Mouse (Mus musculus): Measurements from ENCODE around the gene Utp18. TPM values are rescaled to one million over a fixed set of nuclear protein-coding genes. Genes with fewer than 3 reads are reported as not detected.

The Utp18 gene
- total and polyA plus RNA-seq, 3 experiments: 63.4 to 111 TPM; not detected in 1

DNA sequence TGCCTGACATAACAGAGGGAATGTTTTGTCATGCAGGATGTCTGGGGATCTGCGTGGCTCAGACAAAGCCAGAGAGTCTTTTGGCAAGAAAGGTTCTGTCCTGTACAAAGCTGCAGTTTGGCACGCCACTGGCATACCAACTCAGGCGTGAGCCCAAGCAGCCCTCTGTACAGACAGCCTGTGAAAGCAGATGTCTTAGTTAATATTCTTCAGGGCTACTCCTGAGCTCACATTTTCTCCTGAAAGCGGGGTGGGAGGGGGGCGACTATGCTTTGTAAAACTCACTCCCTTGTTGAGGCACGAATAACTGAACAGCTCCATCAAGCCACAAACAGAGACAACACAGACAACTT, 56.3 kb downstream of the Utp18 start:
- TF ChIP-seq POLR2AphosphoS5 (IDR thresholded peaks at IDR 0.05; ENCODE audit: borderline replicate concordance, low read depth, low read length) (no peak), E2F4 (IDR thresholded peaks at IDR 0.05; ENCODE audit: borderline replicate concordance, low read depth, low read length) (no peak), SIN3A (IDR thresholded peaks at IDR 0.05; ENCODE audit: low read length) (no peak), MAX (IDR thresholded peaks at IDR 0.05; ENCODE audit: low read length) (no peak), TCF12 (IDR thresholded peaks at IDR 0.05; ENCODE audit: low read depth, low read length) (no peak), CTCF (IDR thresholded peaks at IDR 0.05 in 2 of 3, conservative IDR thresholded peaks at IDR 0.05 in 1 of 3; ENCODE audit: control insufficient read depth in 1 of 3, insufficient read depth in 1 of 3, low read depth in 2 of 3, low read length in 3 of 3, poor library complexity in 1 of 3, severe bottlenecking in 1 of 3) (no peak), MYC (IDR thresholded peaks at IDR 0.05; ENCODE audit: low read depth, low read length) (no peak), MXI1 (IDR thresholded peaks at IDR 0.05; ENCODE audit: low read depth, low read length) (no peak)
- no peaks in the 10 kb centered on the region for H3K9me3 ChIP-seq (replicated peaks; ENCODE audit: insufficient read depth, low read length)
- no peak overlapping the region for H3K4me3 ChIP-seq (ENCODE audit: control insufficient read depth in 1 of 2, insufficient read depth in 1 of 2, low read depth in 2 of 2, low read length in 2 of 2)
- no peak overlapping the region for H3K27ac ChIP-seq (ENCODE audit: control insufficient read depth, low read depth, low read length)
- no peak for DNase-seq (ENCODE audit: low read depth, low spot score)
- H3K79me2 ChIP-seq (ENCODE audit: control insufficient read depth, insufficient read depth, low read length, poor library complexity): no peaks in the 10 kb centered on the region
- no peak overlapping the region for H3K9ac ChIP-seq (ENCODE audit: control insufficient read depth, low read depth, low read length, poor library complexity, severe bottlenecking)
- H3K36me3 ChIP-seq (ENCODE audit: control insufficient read depth in 1 of 2, insufficient read depth in 2 of 2, low read length in 2 of 2): no peaks in the 10 kb centered on the region
- H3K27me3 ChIP-seq (ENCODE audit: control insufficient read depth in 1 of 2, insufficient read depth in 2 of 2, low read length in 2 of 2): no peaks in the 10 kb centered on the region
- H3K4me1 ChIP-seq (ENCODE audit: control insufficient read depth in 1 of 2, insufficient read depth in 2 of 2, low read length in 2 of 2): no peaks in the 10 kb centered on the region

DNA sequence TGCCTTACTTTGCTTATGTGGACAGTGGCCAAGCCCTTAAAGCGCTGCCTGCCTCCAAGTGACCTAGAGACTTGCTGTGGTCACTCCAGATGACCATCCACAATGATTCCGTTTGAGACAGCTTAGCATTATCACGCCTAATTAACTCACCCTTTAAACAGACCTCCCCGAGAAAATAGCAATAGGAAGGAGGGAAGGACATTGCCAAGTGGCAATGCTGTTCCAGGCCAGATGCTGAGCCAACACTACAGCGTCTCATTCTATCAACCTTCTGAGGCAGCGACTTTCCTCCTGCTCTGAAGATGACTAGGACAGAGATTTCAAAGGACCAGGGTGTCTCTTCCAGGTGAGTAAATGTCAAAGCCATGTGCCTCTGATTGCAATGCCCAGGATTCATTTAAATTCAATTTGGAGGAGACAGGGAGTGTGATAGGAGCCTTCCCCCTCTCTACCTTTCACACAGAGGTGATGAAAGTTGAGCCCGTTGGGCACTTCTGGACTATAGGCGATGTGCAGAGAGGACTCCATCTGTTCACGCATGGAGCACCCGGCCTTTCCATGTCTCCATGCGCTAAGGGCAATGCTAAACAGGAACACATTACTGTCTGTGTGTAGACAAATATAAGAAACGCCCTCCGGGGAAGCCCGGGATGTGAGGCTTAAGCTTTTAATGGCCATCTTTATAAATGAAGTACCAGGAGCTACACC, 56.8 kb downstream of the Utp18 start:
- Histone ChIP-seq H3K9ac (ENCODE audit: control insufficient read depth, low read depth, low read length, poor library complexity, severe bottlenecking) (no peak overlapping the region), H3K27ac (ENCODE audit: control insufficient read depth, low read depth, low read length) (no peak overlapping the region), H3K9me3 (replicated peaks; ENCODE audit: insufficient read depth, low read length) (no peaks in the 10 kb centered on the region), H3K4me3 (ENCODE audit: control insufficient read depth in 1 of 2, insufficient read depth in 1 of 2, low read depth in 2 of 2, low read length in 2 of 2) (no peak overlapping the region), H3K79me2 (ENCODE audit: control insufficient read depth, insufficient read depth, low read length, poor library complexity) (no peaks in the 10 kb centered on the region), H3K4me1 (ENCODE audit: control insufficient read depth in 1 of 2, insufficient read depth in 2 of 2, low read length in 2 of 2) (no peaks in the 10 kb centered on the region), H3K27me3 (ENCODE audit: control insufficient read depth in 1 of 2, insufficient read depth in 2 of 2, low read length in 2 of 2) (no peaks in the 10 kb centered on the region), H3K36me3 (ENCODE audit: control insufficient read depth in 1 of 2, insufficient read depth in 2 of 2, low read length in 2 of 2) (no peaks in the 10 kb centered on the region)
- TF ChIP-seq CHD2 (IDR thresholded peaks at IDR 0.05; ENCODE audit: low read length) (no peak), E2F4 (IDR thresholded peaks at IDR 0.05; ENCODE audit: borderline replicate concordance, low read depth, low read length) (no peak), CTCF (IDR thresholded peaks at IDR 0.05 in 2 of 3, conservative IDR thresholded peaks at IDR 0.05 in 1 of 3; ENCODE audit: control insufficient read depth in 1 of 3, insufficient read depth in 1 of 3, low read depth in 2 of 3, low read length in 3 of 3, poor library complexity in 1 of 3, severe bottlenecking in 1 of 3) (no peak), MYB (IDR thresholded peaks at IDR 0.05; ENCODE audit: low read depth, low read length) (no peak), MAX (IDR thresholded peaks at IDR 0.05; ENCODE audit: low read length) (no peak), NELFE (IDR thresholded peaks at IDR 0.05; ENCODE audit: low read depth, low read length) (no peak), MYC (IDR thresholded peaks at IDR 0.05; ENCODE audit: low read depth, low read length) (no peak), TCF12 (IDR thresholded peaks at IDR 0.05; ENCODE audit: low read depth, low read length) (no peak), RCOR1 (IDR thresholded peaks at IDR 0.05; ENCODE audit: low read depth, low read length) (no peak), ETS1 (IDR thresholded peaks at IDR 0.05; ENCODE audit: low read depth, low read length) (no peak), MAFK (IDR thresholded peaks at IDR 0.05; ENCODE audit: borderline replicate concordance, low read depth, low read length) (no peak), ZMIZ1 (IDR thresholded peaks at IDR 0.05; ENCODE audit: low read depth, low read length) (no peak), POLR2AphosphoS2 (IDR thresholded peaks at IDR 0.05; ENCODE audit: low read length) (no peak)
- DNase-seq (ENCODE audit: low read depth, low spot score): no peak
